Mouse (Mus musculus) bone marrow, adult 2 months (tissue): ENCODE measurements around the gene Cmtm8. TPM values are rescaled to one million over a fixed set of nuclear protein-coding genes. Genes with fewer than 3 reads are reported as not detected.

ENCODE experiments used
- H3K27ac ChIP-seq: fragments of 200-500 bp; 2 replicates; pipeline ENCODE4 v1.5.1; 2012; ENCODE audit warnings: low read depth, mild to moderate bottlenecking, control low read depth, inconsistent platforms, low read length; ENCODE audit not compliant: control insufficient read depth, poor library complexity, insufficient read depth
- H3K4me1 ChIP-seq: fragments of 200-500 bp; 2 replicates; pipeline ENCODE4 v1.6.1; 2011; ENCODE audit warnings: low read length; ENCODE audit not compliant: control insufficient read depth, insufficient read depth
- H3K4me3 ChIP-seq: fragments of 200-500 bp; replicated peaks from 2 replicates; pipeline ENCODE3; 2011; ENCODE audit warnings: mild to moderate bottlenecking, low read depth, low read length, control low read depth; ENCODE audit not compliant: control insufficient read depth
- CTCF ChIP-seq: fragments of 200-500 bp; IDR thresholded peaks from 2 replicates; pipeline ENCODE4 v1.5.1; 2011; ENCODE audit warnings: low read length, control low read depth; ENCODE audit not compliant: control insufficient read depth, insufficient read depth
- POLR2A ChIP-seq: fragments of 200-500 bp; IDR thresholded peaks from 2 replicates; pipeline ENCODE4 v1.6.1; 2011; ENCODE audit warnings: low read depth, mild to moderate bottlenecking, control low read depth, low read length, borderline replicate concordance; ENCODE audit not compliant: control insufficient read depth
- WGBS: fragments of 180-500 bp; shearing (Covaris S2); methylation state at CpG from one replicate; pipeline ENCODE4 v1.1.7; 2018; 5-methylcytosine and 5-hydroxymethylcytosine counted together
- polyA plus RNA-seq: library from polyadenylated mRNA; stranded (reverse); fragments of >200 nt; gene quantifications from 2 replicates; pipeline ENCODE4 v1.2.4, GENCODE M21; 2011; ENCODE audit warnings: low replicate concordance; ENCODE audit not compliant: missing spikeins, insufficient read depth, insufficient read length

Gene Cmtm8
- 0.92 TPM in 1 of 2 replicates, not detected in the other for polyA plus RNA-seq

DNA sequence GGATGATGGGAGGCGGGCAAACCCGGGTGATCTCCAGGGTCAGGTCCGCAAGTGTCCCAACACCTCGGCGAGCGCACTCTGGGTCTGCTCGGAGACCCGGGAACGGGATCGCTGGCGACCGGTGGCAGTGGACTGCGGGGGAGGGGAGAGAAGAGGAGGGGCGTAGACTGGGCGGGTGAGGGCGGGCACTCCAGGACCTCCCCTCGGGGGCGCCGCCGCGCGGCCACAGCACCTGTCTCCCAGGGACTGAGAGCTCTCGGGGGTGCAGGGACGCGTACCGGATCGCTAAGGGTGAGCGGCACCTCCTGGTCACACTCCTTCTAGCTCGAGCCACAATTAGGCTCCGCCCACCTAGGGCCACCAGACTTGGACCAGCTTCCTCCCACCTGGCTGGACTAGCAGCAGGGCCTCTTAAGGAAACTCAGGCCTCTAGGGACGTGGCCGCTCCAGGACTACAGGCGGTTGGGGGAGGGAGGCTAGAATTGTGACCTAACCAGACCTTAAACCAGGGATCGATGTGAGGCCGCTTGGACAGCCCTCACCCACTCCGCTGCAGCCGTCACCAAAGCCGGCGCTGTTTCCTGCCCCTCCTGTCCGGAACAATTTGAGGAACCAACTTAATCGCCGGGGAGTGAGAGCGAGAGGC lies at the start of gene Cmtm8:
TSS of gene Cmtm8 (minus strand) at position 140 of the 646 bp plus-strand sequence.
- H3K4me3 ChIP-seq = peak within 1 kb of the TSS; percentile 84
- H3K27ac ChIP-seq = peak within 1 kb of the TSS; percentile 40
- H3K4me1 ChIP-seq = no peaks in the 10 kb centered on the region
- WGBS = 1% methylated on average over 38 of the region's 43 CpGs
- TF ChIP-seq POLR2A = no peak; the same call in 1 of the 2 replicates
- TF ChIP-seq CTCF = no peak

DNA sequence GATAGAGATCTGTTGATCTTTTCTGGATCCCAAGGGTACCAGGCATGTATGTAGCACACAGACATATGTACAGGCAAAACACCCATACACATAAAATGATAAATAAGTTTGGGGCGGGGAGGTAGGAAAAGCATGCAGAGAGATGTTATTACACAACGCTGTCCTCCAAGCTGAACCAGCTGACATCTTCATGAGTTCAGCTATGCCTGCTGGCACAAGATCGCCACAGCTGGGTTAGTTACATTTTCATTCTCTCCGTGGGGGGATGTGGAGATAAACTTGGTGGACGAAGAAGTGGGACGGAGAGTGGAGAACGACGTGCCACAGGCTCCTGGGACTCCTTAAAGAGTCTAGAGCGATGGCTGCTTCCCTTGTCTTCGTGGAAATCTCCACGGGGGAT lies 49.0 kb upstream of the Cmtm8 start:
- 85% methylated on average over 11 of the region's 11 CpGs for WGBS
- no peak overlapping the region for H3K27ac ChIP-seq
- no peaks in the 10 kb centered on the region for H3K4me1 ChIP-seq
- TF ChIP-seq CTCF (no peak), POLR2A (no peak)
- no peak overlapping the region for H3K4me3 ChIP-seq

GRCm38 (mm10) chr9:114890377-114890776 lies 46.4 kb upstream of the Cmtm8 start:
- Histone ChIP-seq H3K27ac (no peak overlapping the region), H3K4me3 (no peak overlapping the region), H3K4me1 (no peaks in the 10 kb centered on the region)
- WGBS = 64% methylated on average over 7 of the region's 7 CpGs
- TF ChIP-seq CTCF = no peak
- TF ChIP-seq POLR2A = no peak

DNA sequence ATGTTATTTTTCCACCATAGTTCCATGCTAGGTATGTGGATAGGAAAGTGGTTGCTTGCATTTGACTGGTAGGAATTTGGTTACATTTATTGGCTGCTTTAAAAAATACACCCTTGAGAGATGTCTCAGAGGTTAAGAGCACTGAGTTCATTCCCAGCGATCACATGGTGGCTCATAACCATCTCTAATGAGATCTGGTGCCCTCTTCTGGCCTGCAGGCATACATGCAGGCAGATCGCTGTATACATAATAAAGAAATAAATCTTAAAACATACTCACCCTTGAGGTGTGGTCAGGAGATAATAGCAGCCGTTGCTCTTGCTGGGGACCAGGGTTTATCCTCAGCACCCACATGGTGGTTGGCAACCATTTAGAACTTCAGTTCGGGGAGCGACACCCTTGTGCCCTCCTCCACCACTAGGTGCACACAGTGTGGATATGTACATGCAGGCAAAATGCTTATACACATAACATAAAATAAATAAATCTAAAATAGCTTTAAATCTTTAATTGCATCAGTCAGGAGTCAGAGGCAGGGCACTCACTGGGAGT lies 45.0 kb upstream of the Cmtm8 start:
- Histone ChIP-seq H3K4me3 (no peak overlapping the region), H3K27ac (no peak overlapping the region), H3K4me1 (no peaks in the 10 kb centered on the region)
- WGBS = 83% methylated on average over 5 of the region's 5 CpGs
- TF ChIP-seq POLR2A (no peak), CTCF (no peak)

DNA sequence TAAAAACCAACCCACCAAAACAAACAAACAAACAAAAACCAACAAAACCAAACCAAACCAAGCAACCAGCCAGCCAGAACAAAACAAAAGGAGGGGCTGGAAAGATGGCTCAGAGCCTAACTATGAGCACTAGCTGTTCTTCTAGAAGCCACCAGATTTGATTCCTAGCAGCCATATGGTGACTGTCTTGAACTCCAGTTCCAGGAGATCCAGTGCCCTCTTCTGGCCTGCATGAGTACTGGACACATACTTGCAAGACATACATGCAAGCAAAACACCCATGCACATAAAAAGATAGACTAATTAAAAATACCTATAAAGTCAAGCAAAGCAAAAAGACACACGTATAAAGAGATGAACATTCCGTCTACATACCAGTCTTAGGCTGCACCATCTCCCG lies 43.7 kb upstream of the Cmtm8 start:
- Histone ChIP-seq H3K4me3 (no peak overlapping the region), H3K4me1 (no peaks in the 10 kb centered on the region), H3K27ac (no peak overlapping the region)
- peak; percentile 47 for TF ChIP-seq CTCF
- TF ChIP-seq POLR2A = no peak
- 83% methylated on average over 3 of the region's 3 CpGs for WGBS

- 67% methylated on average over 8 of the region's 8 CpGs for WGBS
Observed at GRCm38 (mm10) chr9:114885991-114886662, 42.2 kb upstream of the Cmtm8 start.

DNA sequence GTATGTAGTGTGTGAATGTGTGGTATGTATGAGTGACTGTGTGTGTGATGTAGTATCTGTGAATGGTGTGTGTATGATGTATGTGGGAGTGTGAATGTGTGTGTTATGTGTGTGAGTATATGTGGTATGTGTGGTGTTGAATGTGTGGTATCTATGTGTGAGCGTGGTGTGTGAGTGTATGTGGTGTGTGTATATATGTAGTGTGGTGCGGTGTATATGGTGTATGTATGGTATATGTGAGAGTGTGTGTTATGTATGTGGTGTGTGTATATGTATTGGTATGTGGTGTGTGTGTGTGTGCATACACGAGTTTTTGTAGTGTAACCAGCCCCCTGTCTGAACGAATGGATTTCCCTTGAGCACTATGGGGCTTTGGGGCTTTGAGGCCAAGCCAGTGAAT lies 41.6 kb upstream of the Cmtm8 start:
- 79% methylated on average over 4 of the region's 4 CpGs for WGBS
- no peak for TF ChIP-seq CTCF
- TF ChIP-seq POLR2A = no peak
- Histone ChIP-seq H3K4me3 (no peak overlapping the region), H3K27ac (no peak overlapping the region), H3K4me1 (no peaks in the 10 kb centered on the region)

More at GRCm38 (mm10) chr9:114885991-114886662, 42.2 kb upstream of the Cmtm8 start:
- TF ChIP-seq POLR2A (no peak), CTCF (no peak)
- H3K27ac ChIP-seq = no peak overlapping the region
- H3K4me1 ChIP-seq = no peaks in the 10 kb centered on the region
- no peak overlapping the region for H3K4me3 ChIP-seq

- no peak overlapping the region for H3K27ac ChIP-seq
- WGBS = 78% methylated on average over 2 of the region's 2 CpGs
- TF ChIP-seq CTCF (no peak), POLR2A (no peak)
- no peak overlapping the region for H3K4me3 ChIP-seq
- no peaks in the 10 kb centered on the region for H3K4me1 ChIP-seq
Observed at GRCm38 (mm10) chr9:114881977-114882376, 38.0 kb upstream of the Cmtm8 start.

DNA sequence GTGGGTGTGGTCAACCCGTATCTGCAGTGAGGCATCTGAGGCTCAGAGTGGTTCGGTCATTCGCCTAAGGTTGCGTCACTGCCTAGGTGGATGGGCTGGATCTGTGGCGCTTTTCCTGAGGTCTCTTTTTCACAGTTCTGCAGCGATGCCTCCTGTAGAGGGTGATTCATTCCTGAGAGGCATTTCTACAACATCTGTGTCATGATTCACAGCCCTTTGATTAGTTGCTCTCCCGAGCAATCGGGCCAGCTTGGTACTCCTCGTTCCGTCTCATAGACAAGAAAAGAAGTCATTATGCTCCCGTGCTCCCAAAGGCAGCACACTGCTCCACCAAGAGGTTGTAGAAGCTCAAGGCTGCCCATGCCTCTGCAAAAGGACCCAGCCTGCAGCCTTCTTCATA lies 11.4 kb upstream of the Cmtm8 start:
- WGBS = 57% methylated on average over 11 of the region's 11 CpGs
- Histone ChIP-seq H3K4me3 (no peak overlapping the region), H3K4me1 (no peaks in the 10 kb centered on the region), H3K27ac (no peak overlapping the region)
- TF ChIP-seq CTCF (no peak), POLR2A (no peak)
